Mouse (Mus musculus) forebrain, embryonic 14.5 days (tissue): ENCODE data around the gene Tmem135. TPM values are rescaled to one million over a fixed set of nuclear protein-coding genes. Genes with fewer than 3 reads are reported as not detected.
A peak's percentile ranks its signal among the peaks of the same experiment; 100 is the strongest.

ENCODE experiments used
- ATAC-seq: fragments of 200-750 bp; cut with Nextera tagmentation; 2 replicates; pipeline ENCODE4 v1.8.0; 2017; ENCODE audit warnings: mild to moderate bottlenecking, moderate library complexity
- DNase-seq: peaks from one replicate; pipeline ENCODE4 v3.0.0-alpha.2; 2015; ENCODE audit warnings: low spot score
- H3K27ac ChIP-seq: fragments of 300-500 bp; sonication (generic); 2 replicates; pipeline ENCODE4 v1.5.1; 2014; ENCODE audit warnings: low read depth, mild to moderate bottlenecking, control low read depth, low read length, moderate library complexity
- H3K27me3 ChIP-seq: fragments of 300-500 bp; sonication (generic); replicated peaks from 2 replicates; pipeline ENCODE4 v1.6.1; 2014; ENCODE audit warnings: low read length, control low read depth, mixed read lengths; ENCODE audit not compliant: control insufficient read depth, insufficient read depth
- H3K36me3 ChIP-seq: fragments of 300-500 bp; sonication (generic); 2 replicates; pipeline ENCODE4 v1.6.1; 2014; ENCODE audit warnings: low read length, control low read depth; ENCODE audit not compliant: control insufficient read depth, insufficient read depth
- H3K4me1 ChIP-seq: fragments of 300-500 bp; sonication (generic); 2 replicates; pipeline ENCODE4 v1.6.1; 2014; ENCODE audit warnings: antibody characterized with exemption, low read length, control low read depth; ENCODE audit not compliant: control insufficient read depth, insufficient read depth
- H3K4me2 ChIP-seq: fragments of 300-500 bp; sonication (generic); 2 replicates; pipeline ENCODE4 v1.6.1; 2014; ENCODE audit warnings: mild to moderate bottlenecking, control low read depth, low read length
- H3K4me3 ChIP-seq: fragments of 300-500 bp; sonication (generic); 2 replicates; pipeline ENCODE4 v1.5.1; 2014; ENCODE audit warnings: low read depth, low read length, control low read depth
- H3K9ac ChIP-seq: fragments of 300-500 bp; sonication (generic); 2 replicates; pipeline ENCODE4 v1.6.1; 2014; ENCODE audit warnings: mild to moderate bottlenecking, low read length, control low read depth, moderate library complexity
- H3K9me3 ChIP-seq: fragments of 300-500 bp; sonication (generic); replicated peaks from 2 replicates; pipeline ENCODE4 v1.6.1; 2016; ENCODE audit warnings: low read length, control low read depth, mixed read lengths; ENCODE audit not compliant: control insufficient read depth
- WGBS: fragments of 180-500 bp; shearing (Covaris S2); extraction: QIAGEN DNeasy Blood & Tissue Kit; methylation state at CpG from one replicate; pipeline ENCODE4 v1.1.7; 2014; 5-methylcytosine and 5-hydroxymethylcytosine counted together
- polyA plus RNA-seq: library from polyadenylated mRNA; unstranded; fragments of >200 nt; fragmentation: Nextera tagmentation; extraction: Ambion mirVana; gene quantifications from 2 replicates; pipeline ENCODE4 v1.2.1, GENCODE M21; 2014

Tmem135 gene
- polyA plus RNA-seq, 1 experiment from 2014 or later = 16.2 TPM

DNA sequence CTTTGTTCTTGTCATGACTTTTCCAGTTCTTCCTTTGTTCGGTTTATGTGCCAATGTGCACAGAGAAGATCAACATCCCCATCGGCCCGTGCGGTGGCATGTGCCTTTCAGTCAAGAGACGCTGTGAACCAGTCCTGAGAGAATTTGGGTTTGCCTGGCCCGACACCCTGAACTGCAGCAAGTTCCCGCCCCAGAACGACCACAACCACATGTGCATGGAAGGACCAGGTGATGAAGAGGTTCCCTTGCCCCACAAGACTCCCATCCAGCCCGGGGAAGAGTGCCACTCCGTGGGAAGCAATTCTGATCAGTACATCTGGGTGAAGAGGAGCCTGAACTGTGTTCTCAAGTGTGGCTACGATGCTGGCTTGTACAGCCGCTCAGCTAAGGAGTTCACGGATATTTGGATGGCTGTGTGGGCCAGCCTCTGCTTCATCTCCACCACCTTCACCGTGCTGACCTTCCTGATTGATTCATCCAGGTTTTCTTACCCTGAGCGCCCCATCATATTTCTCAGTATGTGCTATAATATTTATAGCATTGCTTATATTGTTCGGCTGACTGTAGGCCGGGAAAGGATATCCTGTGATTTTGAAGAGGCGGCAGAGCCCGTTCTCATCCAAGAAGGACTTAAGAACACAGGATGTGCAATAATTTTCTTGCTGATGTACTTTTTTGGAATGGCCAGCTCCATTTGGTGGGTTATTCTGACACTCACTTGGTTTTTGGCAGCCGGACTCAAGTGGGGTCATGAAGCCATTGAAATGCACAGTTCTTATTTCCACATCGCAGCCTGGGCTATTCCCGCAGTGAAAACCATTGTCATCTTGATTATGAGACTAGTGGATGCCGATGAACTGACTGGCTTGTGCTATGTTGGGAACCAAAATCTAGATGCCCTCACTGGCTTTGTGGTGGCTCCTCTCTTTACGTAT lies 3.3 kb upstream of the Tmem135 start:
- ATAC-seq = no peak
- 93% methylated on average over 24 of the region's 24 CpGs for WGBS
- Histone ChIP-seq H3K4me3 (no peak overlapping the region), H3K4me1 (peaks cover 2% of the 10 kb centered on the region; the same call in 1 of the 2 replicates), H3K27ac (no peak overlapping the region), H3K27me3 (no peaks in the 10 kb centered on the region), H3K9ac (no peak overlapping the region), H3K4me2 (no peak overlapping the region), H3K9me3 (no peaks in the 10 kb centered on the region), H3K36me3 (no peaks in the 10 kb centered on the region)
- no peak for DNase-seq

DNA sequence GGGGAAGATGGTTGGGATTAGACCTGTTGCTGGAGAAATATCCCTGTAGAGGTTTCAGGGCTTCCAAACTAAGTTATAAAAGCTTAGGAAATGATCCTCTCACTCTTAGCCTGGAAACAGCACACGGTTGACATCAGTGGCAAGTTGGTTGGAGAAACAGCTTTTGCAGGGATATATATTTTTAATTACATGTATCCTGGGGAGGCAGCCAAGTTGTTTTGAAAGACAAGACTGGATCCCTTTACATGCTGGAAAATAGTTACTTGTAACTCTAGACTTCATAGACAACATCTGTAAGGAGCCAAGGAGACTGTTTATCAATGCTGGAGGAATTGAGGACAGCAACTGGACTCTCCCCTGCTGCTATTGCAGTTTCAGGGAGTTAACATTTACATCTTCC lies 2.0 kb upstream of the Tmem135 start:
- no peak overlapping the region for H3K9ac ChIP-seq
- no peak overlapping the region for H3K27ac ChIP-seq
- no peak overlapping the region for H3K4me3 ChIP-seq
- H3K36me3 ChIP-seq = no peaks in the 10 kb centered on the region
- DNase-seq (no peak), ATAC-seq (no peak)
- H3K4me2 ChIP-seq = no peak overlapping the region
- H3K4me1 ChIP-seq = peaks cover 12% of the 10 kb centered on the region
- WGBS = 65% methylated on average over 1 of the region's 1 CpGs
- H3K9me3 ChIP-seq = no peaks in the 10 kb centered on the region
- H3K27me3 ChIP-seq = 0 out of 2 replicates have a peak, but pooled peaks cover 7% of the 10 kb centered on the region

DNA sequence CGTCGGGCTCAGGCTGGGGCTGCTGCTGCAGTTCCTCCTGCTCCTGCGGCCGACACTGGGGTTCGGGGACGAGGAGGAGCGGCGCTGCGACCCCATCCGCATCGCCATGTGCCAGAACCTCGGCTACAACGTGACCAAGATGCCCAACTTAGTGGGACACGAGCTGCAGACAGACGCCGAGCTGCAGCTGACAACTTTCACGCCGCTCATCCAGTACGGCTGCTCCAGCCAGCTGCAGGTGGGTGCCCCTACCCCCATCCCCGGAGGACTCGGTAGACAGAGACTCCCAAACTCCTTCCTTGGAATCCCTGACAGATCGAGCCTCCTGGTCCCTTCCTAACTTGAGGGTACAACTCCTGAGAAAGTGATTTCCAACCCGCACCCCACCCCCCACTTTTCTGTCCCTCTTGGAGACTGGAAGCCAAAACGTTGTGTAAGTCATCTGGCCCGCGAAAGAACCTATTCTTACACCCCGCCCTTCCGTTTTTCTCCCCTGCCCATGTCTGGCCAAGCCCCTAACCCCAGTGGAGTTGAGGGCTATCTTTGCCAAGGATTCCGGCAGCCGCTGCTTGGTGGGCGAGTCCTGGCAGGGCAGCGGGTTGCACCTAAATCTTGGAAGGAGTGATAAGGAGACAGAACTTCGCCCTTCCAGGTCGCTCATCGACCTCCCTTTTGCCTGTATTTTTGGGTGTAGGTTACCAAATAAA lies 865 bp upstream of the Tmem135 start:
- under 1% methylated on average over 35 of the region's 35 CpGs for WGBS
- ATAC-seq = no peak; the same call in 1 of the 2 replicates
- H3K4me2 ChIP-seq = peak overlapping the region; percentile 100
- H3K9me3 ChIP-seq = no peaks in the 10 kb centered on the region
- peak overlapping the region; percentile 33; the same call in 1 of the 2 replicates for H3K27ac ChIP-seq
- H3K4me3 ChIP-seq = peak overlapping the region; percentile 60
- H3K27me3 ChIP-seq = 0 out of 2 replicates have a peak, but pooled peaks cover 10% of the 10 kb centered on the region
- H3K4me1 ChIP-seq = peaks cover 15% of the 10 kb centered on the region
- H3K9ac ChIP-seq = peak overlapping the region; percentile 73
- no peak for DNase-seq
- H3K36me3 ChIP-seq = no peaks in the 10 kb centered on the region

DNA sequence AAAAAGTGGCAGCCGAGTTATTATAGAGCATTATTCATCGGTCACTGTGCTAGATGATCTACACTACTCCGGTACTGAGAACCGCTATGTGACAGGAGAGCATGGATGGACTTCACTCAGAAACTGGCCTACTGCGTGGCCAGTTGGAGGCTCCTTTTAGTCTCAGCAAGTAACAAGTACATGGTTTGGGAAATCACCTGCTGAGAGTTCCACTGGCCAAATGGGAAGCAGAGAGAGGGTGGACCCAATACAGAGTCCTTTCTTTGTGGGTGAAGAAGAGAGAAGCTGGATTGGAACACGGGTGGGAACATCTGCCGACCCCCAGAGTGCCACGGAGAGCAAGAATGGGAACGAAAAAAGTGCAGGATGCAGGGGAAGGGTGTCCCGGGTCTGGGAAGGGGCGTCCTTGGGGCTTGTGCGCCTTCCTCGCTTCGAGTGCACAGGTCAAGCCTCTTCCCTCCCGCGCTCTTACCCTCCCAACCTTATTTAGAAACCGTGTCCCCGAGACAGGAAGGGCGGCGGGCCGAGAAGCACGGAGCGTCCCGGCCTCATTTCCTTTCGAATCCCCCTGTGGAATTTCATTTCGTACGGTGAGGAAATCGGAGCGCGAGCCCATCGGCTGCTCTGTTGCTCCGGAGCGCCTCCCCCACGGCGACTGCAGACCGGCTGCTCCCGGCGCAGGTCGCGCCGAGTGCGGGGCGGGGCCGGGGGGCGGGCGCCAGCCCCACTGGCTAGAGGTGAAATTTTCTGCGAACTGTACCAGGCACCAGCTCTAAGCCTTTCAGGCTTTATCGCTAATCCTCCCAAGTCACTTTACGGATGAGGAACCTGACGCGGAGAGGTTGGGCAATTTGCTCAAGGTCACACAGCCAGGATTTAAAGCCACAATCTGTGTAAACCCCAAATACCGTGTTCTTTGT lies 709 bp downstream of the Tmem135 start:
- Histone ChIP-seq H3K4me2 (peak overlapping the region; percentile 100), H3K4me1 (peaks cover 15% of the 10 kb centered on the region), H3K9ac (peak overlapping the region; percentile 73), H3K9me3 (no peaks in the 10 kb centered on the region), H3K36me3 (no peaks in the 10 kb centered on the region), H3K4me3 (peak overlapping the region; percentile 60), H3K27ac (peak overlapping the region; percentile 40; the same call in 1 of the 2 replicates), H3K27me3 (peaks cover 10% of the 10 kb centered on the region; the same call in 1 of the 2 replicates)
- DNase-seq (peak; percentile 66), ATAC-seq (peak; percentile 74)
- WGBS = 5% methylated on average over 51 of the region's 52 CpGs

DNA sequence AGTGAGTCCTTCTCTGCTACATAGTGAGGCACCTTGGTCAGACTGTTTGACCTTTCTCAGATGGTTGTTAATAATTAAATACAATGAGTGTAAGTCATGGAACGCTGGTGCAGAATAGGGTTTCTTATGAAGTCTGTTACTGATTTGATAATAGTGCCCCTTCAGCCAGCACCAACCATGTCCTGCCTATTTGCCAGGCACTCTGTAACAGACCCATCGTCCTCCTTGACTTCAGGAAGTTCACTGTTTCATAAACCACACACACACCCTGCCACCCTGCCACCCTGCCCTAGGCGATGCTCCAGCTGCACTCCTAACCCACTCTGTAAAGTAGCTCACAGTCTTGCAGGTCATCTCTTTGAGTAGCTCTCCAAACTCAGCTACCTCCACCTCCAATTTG lies 2.1 kb downstream of the Tmem135 start:
- Histone ChIP-seq H3K9me3 (no peaks in the 10 kb centered on the region), H3K4me1 (peaks cover 15% of the 10 kb centered on the region), H3K9ac (no peak overlapping the region), H3K27ac (no peak overlapping the region), H3K36me3 (no peaks in the 10 kb centered on the region), H3K4me2 (no peak overlapping the region), H3K4me3 (no peak overlapping the region), H3K27me3 (peaks cover 10% of the 10 kb centered on the region; the same call in 1 of the 2 replicates)
- WGBS = 76% methylated on average over 3 of the region's 3 CpGs
- no peak for ATAC-seq
- DNase-seq = no peak

DNA sequence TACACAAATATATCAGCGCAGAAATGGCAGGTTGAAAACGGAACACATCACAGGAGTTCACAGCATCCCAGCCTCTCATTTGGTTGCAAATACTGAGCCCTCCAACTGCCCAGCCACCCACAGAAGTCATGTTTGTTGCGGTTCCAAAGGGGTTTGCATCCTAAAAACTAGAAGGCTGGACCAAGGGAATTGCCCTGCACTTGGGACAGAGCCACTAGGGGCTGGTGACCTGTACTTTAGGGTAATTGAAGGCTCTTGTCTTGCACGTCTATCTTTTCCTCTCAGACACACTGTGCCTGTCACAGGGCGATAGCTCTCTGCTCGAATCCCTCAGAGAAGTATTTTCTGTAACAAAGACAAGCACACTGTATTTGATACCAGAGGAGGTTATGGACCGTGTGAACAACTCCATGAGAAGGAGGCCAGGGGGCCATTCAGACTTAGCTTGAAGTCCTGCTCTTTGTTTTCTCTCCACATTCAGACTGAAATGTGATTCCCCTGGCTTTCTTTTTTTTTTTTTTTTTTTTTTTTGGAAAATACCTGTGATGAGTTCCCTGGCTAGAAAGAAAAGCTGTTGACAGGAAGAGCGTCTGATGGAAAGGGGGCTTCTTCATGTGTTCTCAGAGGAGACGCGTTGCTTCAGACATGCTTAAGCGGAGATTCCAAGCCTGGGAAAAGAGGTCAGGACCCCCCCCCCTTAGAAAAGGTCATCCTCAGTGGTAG lies 2.7 kb downstream of the Tmem135 start:
- no peaks in the 10 kb centered on the region for H3K36me3 ChIP-seq
- peaks cover 10% of the 10 kb centered on the region; the same call in 1 of the 2 replicates for H3K27me3 ChIP-seq
- H3K4me1 ChIP-seq = peaks cover 15% of the 10 kb centered on the region
- no peak for DNase-seq
- H3K4me2 ChIP-seq = no peak overlapping the region
- H3K27ac ChIP-seq = no peak overlapping the region
- no peak overlapping the region for H3K9ac ChIP-seq
- no peak overlapping the region for H3K4me3 ChIP-seq
- WGBS = 29% methylated on average over 11 of the region's 11 CpGs
- no peaks in the 10 kb centered on the region for H3K9me3 ChIP-seq
- ATAC-seq = no peak

DNA sequence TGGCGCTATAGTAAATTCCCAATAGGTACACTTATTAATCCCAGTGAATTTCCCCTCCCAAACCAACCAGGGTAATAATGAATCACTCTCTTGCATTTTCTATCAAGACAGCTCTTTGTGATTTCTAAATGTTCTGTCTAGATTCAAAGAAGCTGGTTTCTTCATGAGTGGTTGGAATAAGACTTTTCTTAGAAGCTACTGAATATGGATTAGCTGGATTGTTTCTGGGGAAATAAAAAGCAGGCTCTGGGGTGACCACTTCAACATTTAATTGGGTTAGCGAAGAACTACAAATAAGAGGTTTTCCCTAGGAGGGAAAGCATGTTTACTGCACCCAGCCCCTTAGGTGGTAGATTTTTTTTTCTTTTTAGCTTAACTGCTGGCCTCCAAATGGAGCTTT lies 3.3 kb downstream of the Tmem135 start:
- peaks cover 15% of the 10 kb centered on the region for H3K4me1 ChIP-seq
- whole genome bisulfite sequencing = 17% methylated on average over 2 of the region's 2 CpGs
- no peak overlapping the region for H3K4me2 ChIP-seq
- H3K27me3 ChIP-seq = peaks cover 10% of the 10 kb centered on the region; the same call in 1 of the 2 replicates
- H3K9ac ChIP-seq = no peak overlapping the region
- no peaks in the 10 kb centered on the region for H3K36me3 ChIP-seq
- no peak overlapping the region for H3K27ac ChIP-seq
- H3K9me3 ChIP-seq = no peaks in the 10 kb centered on the region
- no peak for ATAC-seq
- peak; percentile 60 for DNase-seq
- no peak overlapping the region for H3K4me3 ChIP-seq
